Mouse (Mus musculus) MEL (cell line): ENCODE measurements at regions not wholly inside any gene's neighbourhood (a gene's known extent, or its start where the extent isn't known, plus 50 kb on each side); places are given as distances from the start of the nearest gene placed in this dataset.

Experiments used
- DNase-seq: peaks from one replicate; pipeline ENCODE4 v3.0.0; 2011; ENCODE audit warnings: low read depth, low spot score
- H3K27ac ChIP-seq: 2 replicates; pipeline ENCODE4 v1.5.1; 2012; ENCODE audit warnings: low read depth, mild to moderate bottlenecking, control low read depth, low read length, moderate library complexity; ENCODE audit not compliant: control insufficient read depth
- H3K27me3 ChIP-seq, 2 experiments: fragments of 150-350 bp in 1 of 2; sonication (generic) in 1 of 2; 2 replicates each; pipeline ENCODE4 v1.6.1; 2012; ENCODE audit warnings: low read length in 2 of 2, mild to moderate bottlenecking in 2 of 2, improper control_type of control experiment in 1 of 2, moderate library complexity in 1 of 2; ENCODE audit not compliant: insufficient read depth in 2 of 2, control insufficient read depth in 1 of 2
- H3K36me3 ChIP-seq, 2 experiments: 2 replicates each; pipeline ENCODE4 v1.6.1; 2012 to 2014; ENCODE audit warnings: low read length in 2 of 2, improper control_type of control experiment in 1 of 2, inconsistent platforms in 1 of 2, mild to moderate bottlenecking in 1 of 2; ENCODE audit not compliant: insufficient read depth in 2 of 2, control insufficient read depth in 1 of 2
- H3K4me1 ChIP-seq, 2 experiments: fragments of 150-350 bp in 1 of 2; sonication (generic) in 1 of 2; 2 replicates each; pipeline ENCODE4 v1.6.1; 2012; ENCODE audit warnings: low read length in 2 of 2, improper control_type of control experiment in 1 of 2, mild to moderate bottlenecking in 1 of 2; ENCODE audit not compliant: insufficient read depth in 2 of 2, control insufficient read depth in 1 of 2
- H3K4me3 ChIP-seq, 2 experiments: fragments of 150-350 bp in 1 of 2; sonication (generic) in 1 of 2; 2 replicates each; pipeline ENCODE4 v1.5.1; 2012; ENCODE audit warnings: low read depth in 2 of 2, low read length in 2 of 2, mild to moderate bottlenecking in 2 of 2, moderate library complexity in 2 of 2, control low read depth in 1 of 2, improper control_type of control experiment in 1 of 2; ENCODE audit not compliant: control insufficient read depth in 1 of 2, insufficient read depth in 1 of 2
- H3K79me2 ChIP-seq: 2 replicates; pipeline ENCODE4 v1.6.1; 2012; ENCODE audit warnings: mild to moderate bottlenecking, low read length, moderate library complexity; ENCODE audit not compliant: control insufficient read depth, poor library complexity, insufficient read depth
- H3K9ac ChIP-seq: 2 replicates; pipeline ENCODE4 v1.6.1; 2012; ENCODE audit warnings: low read depth, mild to moderate bottlenecking, control low read depth, low read length, moderate library complexity; ENCODE audit not compliant: control insufficient read depth, poor library complexity, severe bottlenecking
- H3K9me3 ChIP-seq: fragments of 150-350 bp; sonication (generic); replicated peaks from 2 replicates; pipeline ENCODE4 v1.6.1; 2012; ENCODE audit warnings: mild to moderate bottlenecking, low read length, improper control_type of control experiment, moderate library complexity; ENCODE audit not compliant: insufficient read depth
- BHLHE40 ChIP-seq: IDR thresholded peaks from 2 replicates; pipeline ENCODE4 v1.6.1; 2012; ENCODE audit warnings: low read depth, mild to moderate bottlenecking, inconsistent platforms, low read length, improper control_type of control experiment, borderline replicate concordance
- CHD1 ChIP-seq: IDR thresholded peaks from 2 replicates; pipeline ENCODE4 v1.6.1; 2012; ENCODE audit warnings: low read depth, mild to moderate bottlenecking, inconsistent platforms, low read length, improper control_type of control experiment
- CHD2 ChIP-seq: IDR thresholded peaks from 2 replicates; pipeline ENCODE4 v1.6.1; 2011; ENCODE audit warnings: low read length, improper control_type of control experiment
- E2F4 ChIP-seq: IDR thresholded peaks from 2 replicates; pipeline ENCODE4 v1.6.1; 2011; ENCODE audit warnings: low read depth, low read length, improper control_type of control experiment, borderline replicate concordance
- ETS1 ChIP-seq: IDR thresholded peaks from 2 replicates; pipeline ENCODE4 v1.6.1; 2012; ENCODE audit warnings: low read depth, mild to moderate bottlenecking, inconsistent platforms, low read length, improper control_type of control experiment, moderate library complexity
- GABPA ChIP-seq: IDR thresholded peaks from 2 replicates; pipeline ENCODE4 v1.6.1; 2012; ENCODE audit warnings: low read depth, mild to moderate bottlenecking, inconsistent platforms, low read length, improper control_type of control experiment, moderate library complexity
- HCFC1 ChIP-seq: IDR thresholded peaks from 2 replicates; pipeline ENCODE4 v1.6.1; 2012; ENCODE audit warnings: low read depth, mild to moderate bottlenecking, inconsistent platforms, low read length, improper control_type of control experiment, moderate library complexity
- KAT2A ChIP-seq: conservative IDR thresholded peaks from 2 replicates; pipeline ENCODE4 v1.6.1; 2012; ENCODE audit warnings: low read depth, low read length, improper control_type of control experiment, inconsistent platforms
- MAZ ChIP-seq: IDR thresholded peaks from 2 replicates; pipeline ENCODE4 v1.6.1; 2012; ENCODE audit warnings: low read depth, mild to moderate bottlenecking, inconsistent platforms, low read length, improper control_type of control experiment
- MXI1 ChIP-seq: IDR thresholded peaks from 2 replicates; pipeline ENCODE4 v1.6.1; 2011; ENCODE audit warnings: mild to moderate bottlenecking, low read depth, low read length, improper control_type of control experiment
- MYB ChIP-seq: IDR thresholded peaks from 2 replicates; pipeline ENCODE4 v1.6.1; 2011; ENCODE audit warnings: mild to moderate bottlenecking, low read depth, low read length, improper control_type of control experiment
- MYC ChIP-seq: IDR thresholded peaks from 2 replicates; pipeline ENCODE4 v1.6.1; 2011; ENCODE audit warnings: low read depth, mild to moderate bottlenecking, low read length, improper control_type of control experiment, moderate library complexity
- NELFE ChIP-seq: IDR thresholded peaks from 2 replicates; pipeline ENCODE4 v1.6.1; 2011; ENCODE audit warnings: low read depth, low read length, improper control_type of control experiment
- POLR2AphosphoS2 ChIP-seq: IDR thresholded peaks from 2 replicates; pipeline ENCODE4 v1.6.1; 2011; ENCODE audit warnings: low read length, improper control_type of control experiment
- RAD21 ChIP-seq: IDR thresholded peaks from 2 replicates; pipeline ENCODE4 v1.6.1; 2011; ENCODE audit warnings: mild to moderate bottlenecking, low read depth, low read length, improper control_type of control experiment
- RCOR1 ChIP-seq: IDR thresholded peaks from 2 replicates; pipeline ENCODE4 v1.6.1; 2012; ENCODE audit warnings: low read depth, mild to moderate bottlenecking, inconsistent platforms, low read length, improper control_type of control experiment
- TAL1 ChIP-seq: IDR thresholded peaks from 2 replicates; pipeline ENCODE4 v1.6.1; 2012; ENCODE audit warnings: mild to moderate bottlenecking, inconsistent platforms, low read length, moderate library complexity, mixed read lengths
- TCF12 ChIP-seq: IDR thresholded peaks from 2 replicates; pipeline ENCODE4 v1.6.1; 2014; ENCODE audit warnings: low read depth, mild to moderate bottlenecking, inconsistent platforms, low read length, improper control_type of control experiment, moderate library complexity
- USF1 ChIP-seq: IDR thresholded peaks from 2 replicates; pipeline ENCODE4 v1.6.1; 2014; ENCODE audit warnings: low read depth, mild to moderate bottlenecking, inconsistent platforms, low read length, improper control_type of control experiment, moderate library complexity
- ZKSCAN1 ChIP-seq: IDR thresholded peaks from 2 replicates; pipeline ENCODE4 v1.6.1; 2012; ENCODE audit warnings: low read depth, mild to moderate bottlenecking, inconsistent platforms, low read length, improper control_type of control experiment, moderate library complexity
- ZMIZ1 ChIP-seq: IDR thresholded peaks from 2 replicates; pipeline ENCODE4 v1.6.1; 2012; ENCODE audit warnings: low read depth, mild to moderate bottlenecking, inconsistent platforms, low read length, improper control_type of control experiment, moderate library complexity
- ZNF384 ChIP-seq: IDR thresholded peaks from 2 replicates; pipeline ENCODE4 v1.6.1; 2012; ENCODE audit warnings: low read depth, mild to moderate bottlenecking, inconsistent platforms, low read length, improper control_type of control experiment

GRCm38 (mm10) chr8:38766626-38767226 is 1773.3 kb downstream of the AI429214 start:
- no peak for DNase-seq
- H3K4me1 ChIP-seq = no peaks in the 10 kb centered on the region
- no peak overlapping the region for H3K4me3 ChIP-seq
- H3K79me2 ChIP-seq = no peaks in the 10 kb centered on the region
- H3K27me3 ChIP-seq = no peaks in the 10 kb centered on the region
- no peaks in the 10 kb centered on the region for H3K36me3 ChIP-seq
- no peaks in the 10 kb centered on the region for H3K9me3 ChIP-seq
- TF ChIP-seq NELFE (no peak), ZKSCAN1 (no peak), MYB (no peak), E2F4 (no peak), BHLHE40 (no peak), CHD2 (no peak)
- no peak overlapping the region for H3K27ac ChIP-seq
- no peak overlapping the region for H3K9ac ChIP-seq

DNA sequence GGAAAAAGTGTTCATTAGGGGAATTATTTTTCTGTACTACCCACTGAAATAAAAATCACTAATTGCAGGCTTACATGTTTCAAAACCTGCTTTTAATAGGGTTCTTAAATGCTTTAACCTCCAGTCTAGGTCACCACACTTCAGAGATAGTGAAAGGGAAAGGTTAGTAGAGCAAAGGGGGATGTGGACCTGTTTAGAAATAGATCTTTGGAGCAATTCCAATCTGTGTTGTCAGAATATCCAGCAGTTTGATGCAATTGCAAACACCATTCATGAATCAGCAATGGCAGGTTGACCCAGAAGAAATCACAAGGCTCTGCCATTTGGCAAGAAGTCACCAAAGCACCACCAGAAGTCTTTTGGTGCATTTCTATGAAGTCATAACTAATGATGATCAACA is 1819.1 kb downstream of the AI429214 start:
- Histone ChIP-seq H3K27ac (no peak overlapping the region), H3K79me2 (no peaks in the 10 kb centered on the region), H3K9ac (no peak overlapping the region), H3K27me3 (no peaks in the 10 kb centered on the region), H3K9me3 (no peaks in the 10 kb centered on the region), H3K4me1 (no peaks in the 10 kb centered on the region), H3K36me3 (no peaks in the 10 kb centered on the region), H3K4me3 (no peak overlapping the region)
- TF ChIP-seq ETS1 = no peak
- no peak for TF ChIP-seq USF1
- TF ChIP-seq CHD2 = no peak
- TF ChIP-seq MXI1 = no peak
- TF ChIP-seq POLR2AphosphoS2 = no peak
- no peak for TF ChIP-seq ZMIZ1
- TF ChIP-seq MAZ = no peak
- TF ChIP-seq TAL1 = no peak
- TF ChIP-seq ZNF384 = no peak
- TF ChIP-seq HCFC1 = no peak
- no peak for TF ChIP-seq RCOR1
- TF ChIP-seq RAD21 = no peak
- no peak for TF ChIP-seq GABPA
- no peak for TF ChIP-seq BHLHE40
- TF ChIP-seq TCF12 = no peak
- TF ChIP-seq NELFE = no peak
- no peak for TF ChIP-seq MYC
- no peak for TF ChIP-seq CHD1
- no peak for TF ChIP-seq KAT2A
- no peak for DNase-seq
